Mouse (Mus musculus) heart, postnatal 0 days (tissue): ENCODE measurements around the gene Bmp2k.

Experiments used
- CTCF ChIP-seq: IDR thresholded peaks from 2 replicates; pipeline ENCODE4 v1.5.1; 2016; ENCODE audit warnings: antibody characterized with exemption, control low read depth, low read depth
- EP300 ChIP-seq: IDR thresholded peaks from 2 replicates; pipeline ENCODE4 v1.6.1; 2016; ENCODE audit warnings: antibody characterized with exemption, low read depth

DNA sequence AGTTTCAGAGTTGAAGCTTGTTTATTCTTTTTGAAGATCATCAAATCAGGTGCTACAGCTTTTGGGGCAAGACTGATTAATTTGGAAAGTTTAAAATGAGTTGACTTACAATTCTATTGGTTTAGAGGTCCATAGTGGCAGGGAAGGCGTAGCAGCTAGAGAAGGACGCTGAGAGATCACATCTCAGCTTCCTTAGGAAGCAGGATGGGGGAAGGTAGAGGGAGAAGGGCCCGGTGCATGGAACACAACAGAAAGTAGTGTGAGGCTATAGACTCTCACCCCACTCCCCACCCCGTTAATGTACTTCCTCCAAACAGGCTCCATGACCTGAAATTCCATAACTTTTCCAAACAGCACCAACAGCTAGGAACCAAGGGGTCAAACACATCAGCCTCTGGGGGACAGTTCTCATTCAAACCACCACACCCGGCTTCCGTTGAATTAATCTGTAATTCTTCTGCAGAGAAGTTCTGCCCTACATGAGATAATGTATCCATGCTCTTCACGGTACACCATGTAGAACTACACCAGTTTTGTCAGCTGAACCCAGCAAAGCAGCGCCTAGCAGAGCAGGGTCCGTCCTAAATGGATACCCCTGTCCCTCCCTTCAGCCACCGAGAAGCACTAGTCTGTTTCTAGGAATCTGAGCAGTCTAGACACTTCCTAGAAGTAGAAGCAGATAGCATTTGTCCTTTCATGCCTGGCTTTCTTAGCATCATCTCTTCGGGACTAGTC lies 12.3 kb downstream of the Bmp2k start:
- TF ChIP-seq CTCF (no peak), EP300 (no peak)
